Mouse (Mus musculus) mesoderm, embryonic 11.5 days (tissue): Measurements from ENCODE around the gene P2rx4.

ENCODE experiments used
- DNase-seq: peaks from one replicate; pipeline ENCODE4 v3.0.0-alpha.2; 2012; ENCODE audit warnings: low read depth, low spot score

The P2rx4 gene

GRCm38 (mm10) chr5:122756680-122757079 is 49.3 kb downstream of the P2rx4 start:
- no peak for DNase-seq

DNA sequence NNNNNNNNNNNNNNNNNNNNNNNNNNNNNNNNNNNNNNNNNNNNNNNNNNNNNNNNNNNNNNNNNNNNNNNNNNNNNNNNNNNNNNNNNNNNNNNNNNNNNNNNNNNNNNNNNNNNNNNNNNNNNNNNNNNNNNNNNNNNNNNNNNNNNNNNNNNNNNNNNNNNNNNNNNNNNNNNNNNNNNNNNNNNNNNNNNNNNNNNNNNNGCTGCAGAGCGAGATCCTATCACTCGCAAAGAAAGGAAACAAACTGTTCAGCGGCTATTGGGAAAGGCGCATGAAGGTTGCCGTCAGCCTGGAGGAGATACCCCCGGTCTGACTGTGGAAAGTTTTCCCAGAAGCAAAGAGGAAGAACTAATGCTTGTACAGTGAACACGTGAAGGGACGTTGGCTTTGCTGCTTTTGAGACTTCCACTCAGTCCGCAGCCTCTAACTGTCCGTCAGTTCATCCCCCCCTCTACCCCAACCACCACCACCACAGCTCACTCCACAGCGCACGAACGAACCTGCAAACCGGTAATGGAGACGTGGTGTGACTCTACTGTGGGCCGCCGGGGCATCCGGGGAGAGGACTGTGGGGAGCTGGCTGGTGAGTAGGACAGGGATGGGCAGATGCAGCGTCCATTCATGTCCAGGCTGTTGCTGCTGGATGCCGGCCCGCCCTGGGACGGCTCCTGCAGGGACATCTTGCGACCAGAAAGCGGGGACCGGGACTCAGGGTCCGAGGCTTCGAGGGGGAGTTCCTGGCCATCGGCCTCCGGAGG is 56.1 kb downstream of the P2rx4 start:
- DNase-seq, result no peak

GRCm38 (mm10) chr5:122764032-122764464 is 56.7 kb downstream of the P2rx4 start:
- peak; percentile 18 for DNase-seq

GRCm38 (mm10) chr5:122767283-122767682 is 59.9 kb downstream of the P2rx4 start:
- DNase-seq, result no peak

- no peak for DNase-seq
These were observed 61.8 kb downstream of the P2rx4 start for GRCm38 (mm10) chr5:122769101-122769568.

DNA sequence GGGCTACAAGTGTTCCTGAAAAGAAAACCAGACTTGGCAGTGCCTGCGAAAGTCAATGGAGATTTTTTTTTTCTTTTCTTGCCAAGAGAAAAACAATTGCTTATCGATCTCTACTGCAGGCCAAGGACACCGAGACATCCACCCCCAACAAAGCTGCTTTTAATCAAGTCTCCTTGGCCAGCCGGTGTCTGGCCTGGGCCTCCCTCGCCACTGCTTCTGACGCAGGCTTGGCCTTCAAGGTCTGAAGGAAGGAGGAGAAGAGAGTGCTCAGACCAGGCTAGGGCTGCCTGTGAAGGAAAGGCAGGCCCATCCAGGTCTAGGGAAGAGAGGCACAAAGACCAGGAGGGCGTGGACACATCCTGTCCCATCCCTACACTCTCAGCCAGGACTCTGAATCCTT is 63.0 kb downstream of the P2rx4 start:
- no peak for DNase-seq

- peak; percentile 12 for DNase-seq
These were observed 63.5 kb downstream of the P2rx4 start for GRCm38 (mm10) chr5:122770806-122771261.

DNA sequence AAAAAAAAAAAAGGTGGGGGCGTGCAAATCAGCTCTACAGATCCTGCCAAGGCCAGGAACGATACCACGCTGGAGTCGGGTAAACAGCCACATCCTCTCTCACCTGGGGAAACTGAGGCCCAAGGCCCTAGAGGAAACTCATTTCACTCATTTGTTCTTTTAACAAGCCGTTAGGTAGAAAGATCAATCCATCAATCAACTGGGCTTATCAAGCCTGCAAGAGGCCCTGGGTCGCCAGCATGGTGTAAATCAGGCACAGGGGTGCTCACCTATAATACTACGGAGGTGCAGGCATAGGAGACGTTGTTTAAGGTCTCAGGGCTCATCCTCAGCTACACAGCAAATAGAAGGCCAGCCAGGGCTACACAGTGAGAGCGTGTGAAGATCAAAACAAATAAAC is 64.1 kb downstream of the P2rx4 start:
- no peak for DNase-seq

- DNase-seq, result no peak
These were observed 66.4 kb downstream of the P2rx4 start for GRCm38 (mm10) chr5:122773756-122774155.

- no peak for DNase-seq
These were observed 67.6 kb downstream of the P2rx4 start for GRCm38 (mm10) chr5:122774743-122775611.

- DNase-seq, result no peak
These were observed 68.4 kb downstream of the P2rx4 start for GRCm38 (mm10) chr5:122775646-122776286.

- no peak for DNase-seq
These were observed 70.0 kb downstream of the P2rx4 start for GRCm38 (mm10) chr5:122777322-122777721.

DNA sequence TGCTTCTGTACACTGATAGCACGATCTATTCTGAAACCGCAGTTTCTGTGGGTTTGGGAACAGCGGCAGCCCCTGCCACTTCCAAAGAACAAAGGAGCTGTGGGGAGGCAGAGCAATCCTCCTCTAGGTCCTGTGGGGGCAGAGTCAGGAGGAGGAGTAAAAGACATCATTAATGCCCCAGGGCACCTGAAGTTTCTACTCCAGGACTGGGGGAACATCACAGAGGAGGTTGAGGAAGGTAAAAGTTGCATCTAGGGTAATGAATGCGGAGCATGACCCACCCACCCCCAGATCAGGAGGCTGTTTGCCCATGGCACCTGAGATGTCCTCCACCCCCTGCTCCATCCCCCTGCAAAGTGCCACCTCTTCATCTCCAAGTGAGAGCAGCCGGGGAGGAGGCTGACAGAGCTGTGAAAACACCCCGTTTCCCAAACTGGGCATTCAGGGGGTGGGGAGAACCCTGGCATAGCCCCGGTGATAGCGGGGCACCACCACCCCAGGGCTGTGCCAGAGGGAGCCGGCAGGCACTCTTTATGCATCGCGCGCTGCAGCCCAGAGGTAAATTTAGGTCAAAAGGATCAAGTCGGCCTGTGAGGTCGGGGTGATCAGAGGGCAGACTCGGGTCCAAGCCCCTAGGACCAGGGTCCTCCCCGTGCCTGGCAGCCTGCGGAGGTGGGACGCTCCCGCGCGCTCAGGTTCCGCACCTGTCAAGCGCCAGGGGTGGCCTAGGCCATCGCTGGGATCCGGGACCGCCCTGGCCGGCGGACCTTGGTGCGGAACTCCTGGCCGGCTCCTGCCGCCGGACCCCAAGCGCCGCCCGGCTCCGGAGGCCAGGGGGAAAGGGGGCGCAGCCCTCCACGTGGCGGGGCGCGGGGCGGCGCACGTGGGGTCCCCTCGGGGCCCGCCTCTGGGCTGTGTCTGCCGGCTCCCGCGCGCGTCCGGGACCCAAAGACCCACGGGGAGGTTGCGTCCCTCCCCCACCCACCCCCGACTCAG is 71.2 kb downstream of the P2rx4 start:
- DNase-seq, result no peak
